Mouse (Mus musculus): Measurements from ENCODE around the gene Hoxa9. TPM values are rescaled to one million over a fixed set of nuclear protein-coding genes. Genes with fewer than 3 reads are reported as not detected.

The Hoxa9 gene
- 10 to 100 TPM in 1 of 2 experiments, 1 to 10 TPM in 1; 5.7 to 13.5 TPM for total RNA-seq (2021)
- long read RNA-seq, experiment 1, partial matches to known transcripts = 0 of 7 reads
- long read RNA-seq, experiment 1, other reads (novel, unspliced or antisense) = 2 of 7 reads
- long read RNA-seq, experiment 2, transcript Hoxa9-201 (2 exons, 3,226 nt) = major isoform, 10 of 14 reads
- long read RNA-seq, experiment 2, partial matches to known transcripts = 0 of 14 reads
- long read RNA-seq, experiment 2, other reads (novel, unspliced or antisense) = 1 of 14 reads

GRCm38 (mm10) chr6:52230516-52231165, at the start of gene Hoxa9:
TSS of gene Hoxa9 (minus strand) at chr6:52231089.
- peak; percentile 49 for DNase-seq

GRCm38 (mm10) chr6:52276920-52277319, 46.0 kb upstream of the Hoxa9 start:
- no peak for DNase-seq

- DNase-seq = no peak
Observed at GRCm38 (mm10) chr6:52276382-52276781, 45.5 kb upstream of the Hoxa9 start.

GRCm38 (mm10) chr6:52275563-52276280, 44.8 kb upstream of the Hoxa9 start:
- DNase-seq = no peak

- DNase-seq = no peak
Observed at GRCm38 (mm10) chr6:52274576-52274975, 43.7 kb upstream of the Hoxa9 start.

- DNase-seq = no peak
Observed at GRCm38 (mm10) chr6:52273656-52274280, 42.9 kb upstream of the Hoxa9 start.

GRCm38 (mm10) chr6:52272766-52273655, 42.1 kb upstream of the Hoxa9 start:
- DNase-seq = no peak

- DNase-seq = no peak
Observed at GRCm38 (mm10) chr6:52270494-52271480, 39.9 kb upstream of the Hoxa9 start.

GRCm38 (mm10) chr6:52268756-52269155, 37.9 kb upstream of the Hoxa9 start:
- DNase-seq = no peak

GRCm38 (mm10) chr6:52268341-52268740, 37.5 kb upstream of the Hoxa9 start:
- DNase-seq = no peak

GRCm38 (mm10) chr6:52267691-52268090, 36.8 kb upstream of the Hoxa9 start:
- DNase-seq = no peak

GRCm38 (mm10) chr6:52267221-52267620, 36.3 kb upstream of the Hoxa9 start:
- DNase-seq = no peak

GRCm38 (mm10) chr6:52266666-52266985, 35.7 kb upstream of the Hoxa9 start:
- DNase-seq = no peak

- DNase-seq = no peak
Observed at GRCm38 (mm10) chr6:52265913-52266665, 35.2 kb upstream of the Hoxa9 start.

- no peak for DNase-seq
Observed at GRCm38 (mm10) chr6:52265306-52265912, 34.5 kb upstream of the Hoxa9 start.

GRCm38 (mm10) chr6:52264106-52264790, 33.4 kb upstream of the Hoxa9 start:
- no peak for DNase-seq

- DNase-seq = no peak
Observed at GRCm38 (mm10) chr6:52263321-52263585, 32.4 kb upstream of the Hoxa9 start.

GRCm38 (mm10) chr6:52262463-52263320, 31.8 kb upstream of the Hoxa9 start:
- DNase-seq = no peak

Data from gastrocnemius, postnatal 25 days (tissue).